Mouse (Mus musculus): Measurements from ENCODE around the gene Hist1h3g. TPM values are rescaled to one million over a fixed set of nuclear protein-coding genes. Genes with fewer than 3 reads are reported as not detected.

The Hist1h3g gene
- polyA plus RNA-seq, 1 experiment from 2014 or later = 5.7 TPM

DNA sequence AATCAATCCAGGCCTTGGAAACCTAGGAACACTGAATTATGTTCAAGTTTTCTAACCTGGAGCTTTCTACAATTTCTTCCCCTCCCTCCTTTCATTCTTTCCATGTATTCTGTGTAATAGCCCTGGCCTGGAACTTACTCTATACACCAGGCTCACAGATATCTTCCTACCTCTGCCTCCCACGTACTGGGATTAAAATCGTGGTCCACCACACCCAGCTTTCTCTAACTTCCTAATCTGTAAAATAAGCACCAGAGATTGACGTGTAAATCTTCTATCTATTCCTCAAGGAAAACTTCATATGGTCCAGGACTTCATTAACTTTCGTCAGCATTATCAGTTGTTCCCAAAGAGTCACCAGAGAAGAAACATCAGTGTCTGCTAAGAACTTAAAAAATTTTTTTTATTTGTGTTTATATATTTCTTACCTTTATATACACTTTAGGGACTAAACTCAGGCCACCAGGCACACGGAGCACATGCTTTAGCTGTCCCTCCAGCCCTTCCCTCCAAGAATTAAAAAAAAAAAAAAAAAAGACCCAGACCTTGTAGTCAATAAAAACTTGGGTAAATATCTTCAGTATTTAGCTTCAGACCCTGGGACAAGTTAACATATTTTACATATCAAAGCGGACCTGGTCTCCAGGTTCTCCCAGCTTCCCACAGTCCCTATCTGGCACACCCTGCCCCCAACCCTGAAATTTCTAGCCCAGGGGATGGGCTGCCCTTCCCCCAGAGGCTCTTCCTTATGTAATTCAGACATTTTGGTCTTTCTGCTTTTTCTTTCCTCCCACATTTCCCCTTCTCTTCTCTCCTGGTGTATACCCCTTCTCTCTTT is 47.2 kb downstream of the Hist1h3g start:
- H3K9me3 ChIP-seq (ENCODE audit: control insufficient read depth, low read length) = no peaks in the 10 kb centered on the region
- peak; percentile 67 for DNase-seq (ENCODE audit: low spot score)
- 3% methylated on average over 6 of the region's 6 CpGs for WGBS
- H3K4me2 ChIP-seq (ENCODE audit: low read depth, low read length, severe bottlenecking) = peak overlapping the region; percentile 78
- peaks cover 16% of the 10 kb centered on the region for H3K4me1 ChIP-seq (replicated peaks; ENCODE audit: control insufficient read depth, insufficient read depth, low read length)
- H3K4me3 ChIP-seq (ENCODE audit: low read depth, low read length) = peak overlapping the region; percentile 47
- no peak for ATAC-seq (replicated peaks; ENCODE audit: low FRiP score)
- H3K27me3 ChIP-seq (ENCODE audit: control insufficient read depth, insufficient read depth, low read length) = no peaks in the 10 kb centered on the region
- peak overlapping the region; percentile 66 for H3K9ac ChIP-seq (ENCODE audit: low read length)
- H3K36me3 ChIP-seq (ENCODE audit: control insufficient read depth, insufficient read depth, low read length) = no peaks in the 10 kb centered on the region
- H3K27ac ChIP-seq (ENCODE audit: low read depth, low read length) = peak overlapping the region; percentile 99

DNA sequence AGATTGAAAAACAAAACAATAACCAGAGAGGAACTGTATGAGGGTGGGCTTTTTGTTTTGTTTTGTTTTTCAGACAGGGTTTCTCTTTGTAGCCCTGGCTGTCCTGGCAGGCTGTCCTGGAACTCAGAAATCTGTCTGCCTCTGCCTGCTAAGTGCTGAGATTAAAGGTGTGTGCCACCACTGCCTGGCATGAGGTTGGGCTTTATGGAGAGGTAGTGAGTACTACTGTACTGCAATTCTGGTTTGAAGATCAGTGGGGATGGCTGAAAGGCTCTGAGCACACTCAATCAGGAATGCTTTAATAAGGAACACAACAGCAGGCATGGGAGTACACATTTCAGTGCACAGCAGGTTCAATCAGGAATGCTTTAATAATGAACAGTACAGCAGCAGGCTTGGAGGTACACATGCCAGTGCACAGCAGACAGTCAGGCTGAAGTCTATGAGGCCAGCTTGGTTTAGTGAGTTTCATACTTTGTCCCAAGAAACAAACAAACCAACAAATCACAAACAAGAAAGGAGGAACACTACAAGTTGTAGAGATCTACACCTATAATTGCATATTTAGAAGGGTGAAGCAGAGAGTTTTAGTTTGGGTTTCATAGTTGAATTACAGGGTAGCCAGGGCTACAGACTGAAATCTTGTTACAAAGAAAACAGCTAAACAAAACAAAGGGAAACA is 48.3 kb downstream of the Hist1h3g start:
- H3K36me3 ChIP-seq (ENCODE audit: control insufficient read depth, insufficient read depth, low read length) = no peaks in the 10 kb centered on the region
- H3K4me1 ChIP-seq (replicated peaks; ENCODE audit: control insufficient read depth, insufficient read depth, low read length) = peaks cover 16% of the 10 kb centered on the region
- H3K27me3 ChIP-seq (ENCODE audit: control insufficient read depth, insufficient read depth, low read length) = no peaks in the 10 kb centered on the region
- H3K27ac ChIP-seq (ENCODE audit: low read depth, low read length) = peak overlapping the region; percentile 99
- H3K4me2 ChIP-seq (ENCODE audit: low read depth, low read length, severe bottlenecking) = no peak overlapping the region
- peak overlapping the region; percentile 66 for H3K9ac ChIP-seq (ENCODE audit: low read length)
- ATAC-seq (replicated peaks; ENCODE audit: low FRiP score) = no peak
- no peak overlapping the region for H3K4me3 ChIP-seq (ENCODE audit: low read depth, low read length)
- H3K9me3 ChIP-seq (ENCODE audit: control insufficient read depth, low read length) = no peaks in the 10 kb centered on the region
- DNase-seq (ENCODE audit: low spot score) = peak; percentile 56

DNA sequence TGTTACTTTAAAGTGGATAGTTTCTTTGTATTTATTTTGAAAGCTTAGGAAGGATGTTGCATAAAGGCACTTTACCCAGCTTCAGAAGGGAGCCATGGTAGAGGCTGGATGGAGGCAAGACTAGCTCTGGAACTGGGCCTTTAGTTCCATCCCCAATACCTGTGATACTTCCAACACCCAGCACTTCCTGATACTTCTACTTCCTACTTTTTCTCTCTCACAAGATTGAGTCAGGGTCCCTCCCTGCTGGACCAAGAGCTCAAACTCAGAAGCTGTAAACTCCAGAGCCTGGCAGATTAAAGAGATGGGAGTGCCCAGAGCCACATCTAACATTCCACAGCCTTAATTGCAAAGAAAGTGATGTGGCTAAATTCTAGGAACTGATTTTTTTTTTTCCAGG is 49.1 kb downstream of the Hist1h3g start:
- H3K4me2 ChIP-seq (ENCODE audit: low read depth, low read length, severe bottlenecking) = peak overlapping the region; percentile 84
- peak overlapping the region; percentile 40; the same call in 1 of the 2 replicates for H3K4me3 ChIP-seq (ENCODE audit: low read depth, low read length)
- peak overlapping the region; percentile 99 for H3K27ac ChIP-seq (ENCODE audit: low read depth, low read length)
- no peaks in the 10 kb centered on the region for H3K27me3 ChIP-seq (ENCODE audit: control insufficient read depth, insufficient read depth, low read length)
- H3K9ac ChIP-seq (ENCODE audit: low read length) = peak overlapping the region; percentile 87
- no peaks in the 10 kb centered on the region for H3K36me3 ChIP-seq (ENCODE audit: control insufficient read depth, insufficient read depth, low read length)
- no peak for DNase-seq (ENCODE audit: low spot score)
- no peak for ATAC-seq (replicated peaks; ENCODE audit: low FRiP score)
- H3K9me3 ChIP-seq (ENCODE audit: control insufficient read depth, low read length) = no peaks in the 10 kb centered on the region
- H3K4me1 ChIP-seq (replicated peaks; ENCODE audit: control insufficient read depth, insufficient read depth, low read length) = peaks cover 16% of the 10 kb centered on the region

DNA sequence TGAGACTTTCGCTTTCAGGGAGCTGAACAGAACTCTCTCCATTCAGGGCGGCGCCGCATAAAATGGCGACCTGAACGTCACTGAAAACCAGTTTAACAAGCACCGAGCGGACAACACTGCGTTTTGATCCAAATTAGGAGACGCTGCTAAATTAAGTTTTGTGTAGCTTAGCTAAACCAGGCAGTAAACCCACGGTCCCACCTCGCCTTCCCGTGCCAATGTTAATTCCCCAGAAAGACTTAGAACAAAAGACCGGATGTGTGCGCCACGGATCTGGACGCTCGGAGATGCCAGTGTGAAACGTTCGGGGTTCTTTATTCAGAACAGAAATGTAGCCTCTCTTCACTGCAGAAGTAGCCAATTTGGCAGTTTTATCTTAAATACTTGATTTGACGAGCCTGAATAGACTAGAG is 49.8 kb downstream of the Hist1h3g start:
- Histone ChIP-seq H3K4me3 (ENCODE audit: low read depth, low read length) (peak overlapping the region; percentile 40), H3K36me3 (ENCODE audit: control insufficient read depth, insufficient read depth, low read length) (no peaks in the 10 kb centered on the region), H3K9ac (ENCODE audit: low read length) (peak overlapping the region; percentile 87), H3K9me3 (ENCODE audit: control insufficient read depth, low read length) (no peaks in the 10 kb centered on the region), H3K4me1 (replicated peaks; ENCODE audit: control insufficient read depth, insufficient read depth, low read length) (peaks cover 16% of the 10 kb centered on the region), H3K27me3 (ENCODE audit: control insufficient read depth, insufficient read depth, low read length) (no peaks in the 10 kb centered on the region), H3K27ac (ENCODE audit: low read depth, low read length) (peak overlapping the region; percentile 99), H3K4me2 (ENCODE audit: low read depth, low read length, severe bottlenecking) (peak overlapping the region; percentile 84)
- WGBS = under 1% methylated on average over 21 of the region's 21 CpGs
- DNase-seq (ENCODE audit: low spot score) (peak; percentile 85), ATAC-seq (replicated peaks; ENCODE audit: low FRiP score) (peak; percentile 15)

Small RNAs within 50 kb of the gene (microRNA-seq; reads per million reads assigned to microRNA genes)
- gene Gm44297 (ENCODE audit: insufficient number of aligned reads) = not detected
- gene Gm44359 (ENCODE audit: insufficient number of aligned reads) = not detected
- gene Gm44394 (ENCODE audit: insufficient number of aligned reads) = not detected
- 4.2 reads per million for gene n-TStga1 (ENCODE audit: insufficient number of aligned reads)

Other genes with a start within 250 kb of the Hist1h3g start
- 61.9 and 72.7 TPM in 2 replicates for gene Zfp322a, start 166.2 kb upstream of the Hist1h3g start, polyA plus RNA-seq (2014; fragmentation: Nextera tagmentation; extraction: Ambion mirVana)
- 13.0 and 13.5 TPM in 2 replicates for gene Abt1, start 111.6 kb upstream of the Hist1h3g start, polyA plus RNA-seq (2014; fragmentation: Nextera tagmentation; extraction: Ambion mirVana)
- 0.17 and 0.19 TPM in 2 replicates for gene Btn1a1, start 69.5 kb upstream of the Hist1h3g start, polyA plus RNA-seq (2014; fragmentation: Nextera tagmentation; extraction: Ambion mirVana)
- gene Btn2a2, start 46.6 kb upstream of the Hist1h3g start, polyA plus RNA-seq (2014; fragmentation: Nextera tagmentation; extraction: Ambion mirVana) = 0.48 and 0.59 TPM in 2 replicates
- gene Hist1h4h, start 4.4 kb upstream of the Hist1h3g start, polyA plus RNA-seq (2014; fragmentation: Nextera tagmentation; extraction: Ambion mirVana) = 2.0 and 4.9 TPM in 2 replicates
- 7.7 and 9.3 TPM in 2 replicates for gene Hist1h2af, start 1.5 kb upstream of the Hist1h3g start, polyA plus RNA-seq (2014; fragmentation: Nextera tagmentation; extraction: Ambion mirVana)
- gene Hist1h2bh, start 8.0 kb downstream of the Hist1h3g start, polyA plus RNA-seq (2014; fragmentation: Nextera tagmentation; extraction: Ambion mirVana) = 0.85 and 1.2 TPM in 2 replicates
- 0.92 and 1.4 TPM in 2 replicates for gene Hist1h3f, start 8.6 kb downstream of the Hist1h3g start, polyA plus RNA-seq (2014; fragmentation: Nextera tagmentation; extraction: Ambion mirVana)
- 1.2 and 1.3 TPM in 2 replicates for gene Hist1h4f, start 16.2 kb downstream of the Hist1h3g start, polyA plus RNA-seq (2014; fragmentation: Nextera tagmentation; extraction: Ambion mirVana)
- 0.87 and 0.92 TPM in 2 replicates for gene Hist1h1d, start 17.8 kb downstream of the Hist1h3g start, polyA plus RNA-seq (2014; fragmentation: Nextera tagmentation; extraction: Ambion mirVana)
- 6.7 and 10.4 TPM in 2 replicates for gene Hist1h3e, start 26.9 kb downstream of the Hist1h3g start, polyA plus RNA-seq (2014; fragmentation: Nextera tagmentation; extraction: Ambion mirVana)
- gene Hist1h2ae, start 35.8 kb downstream of the Hist1h3g start, polyA plus RNA-seq (2014; fragmentation: Nextera tagmentation; extraction: Ambion mirVana) = 96.4 and 102 TPM in 2 replicates
- gene Hist1h2bg, start 36.0 kb downstream of the Hist1h3g start, polyA plus RNA-seq (2014; fragmentation: Nextera tagmentation; extraction: Ambion mirVana) = 7.4 and 10.0 TPM in 2 replicates
- 4.5 and 5.9 TPM in 2 replicates for gene Hist1h2bf, start 38.8 kb downstream of the Hist1h3g start, polyA plus RNA-seq (2014; fragmentation: Nextera tagmentation; extraction: Ambion mirVana)
- gene Hist1h2ad, start 39.0 kb downstream of the Hist1h3g start, polyA plus RNA-seq (2014; fragmentation: Nextera tagmentation; extraction: Ambion mirVana) = 2.5 and 3.0 TPM in 2 replicates
- 11.9 and 13.9 TPM in 2 replicates for gene Hist1h3d, start 40.3 kb downstream of the Hist1h3g start, polyA plus RNA-seq (2014; fragmentation: Nextera tagmentation; extraction: Ambion mirVana)
- 132 and 133 TPM in 2 replicates for gene Hist1h4d, start 46.2 kb downstream of the Hist1h3g start, polyA plus RNA-seq (2014; fragmentation: Nextera tagmentation; extraction: Ambion mirVana)
- gene Hist1h2be, start 85.7 kb downstream of the Hist1h3g start, polyA plus RNA-seq (2014; fragmentation: Nextera tagmentation; extraction: Ambion mirVana) = 4.0 and 4.6 TPM in 2 replicates
- gene Hist1h1e, start 87.1 kb downstream of the Hist1h3g start, polyA plus RNA-seq (2014; fragmentation: Nextera tagmentation; extraction: Ambion mirVana) = 27.3 and 27.7 TPM in 2 replicates
- gene Hist1h2ac, start 148.5 kb downstream of the Hist1h3g start, polyA plus RNA-seq (2014; fragmentation: Nextera tagmentation; extraction: Ambion mirVana) = 1.1 and 1.2 TPM in 2 replicates
- gene Hist1h2bc, start 148.8 kb downstream of the Hist1h3g start, polyA plus RNA-seq (2014; fragmentation: Nextera tagmentation; extraction: Ambion mirVana) = 23.4 and 25.3 TPM in 2 replicates
- 0.51 TPM in 1 of 2 replicates, not detected in the other for gene Hist1h1t, start 160.4 kb downstream of the Hist1h3g start, polyA plus RNA-seq (2014; fragmentation: Nextera tagmentation; extraction: Ambion mirVana)
- gene Hist1h4c, start 163.0 kb downstream of the Hist1h3g start, polyA plus RNA-seq (2014; fragmentation: Nextera tagmentation; extraction: Ambion mirVana) = 6.0 and 6.8 TPM in 2 replicates
- gene Hfe, start 175.4 kb downstream of the Hist1h3g start, polyA plus RNA-seq (2014; fragmentation: Nextera tagmentation; extraction: Ambion mirVana) = 2.2 TPM in 2 replicates
- 14.5 and 15.2 TPM in 2 replicates for gene Hist1h1c, start 203.4 kb downstream of the Hist1h3g start, polyA plus RNA-seq (2014; fragmentation: Nextera tagmentation; extraction: Ambion mirVana)
- gene Hist1h3c, start 210.2 kb downstream of the Hist1h3g start, polyA plus RNA-seq (2014; fragmentation: Nextera tagmentation; extraction: Ambion mirVana) = 8.7 and 10.6 TPM in 2 replicates
- 2.6 and 3.4 TPM in 2 replicates for gene Hist1h2bb, start 211.3 kb downstream of the Hist1h3g start, polyA plus RNA-seq (2014; fragmentation: Nextera tagmentation; extraction: Ambion mirVana)
- 59.7 and 63.1 TPM in 2 replicates for gene Hist1h2ab, start 215.7 kb downstream of the Hist1h3g start, polyA plus RNA-seq (2014; fragmentation: Nextera tagmentation; extraction: Ambion mirVana)
- 11.7 and 15.4 TPM in 2 replicates for gene Hist1h3b, start 216.8 kb downstream of the Hist1h3g start, polyA plus RNA-seq (2014; fragmentation: Nextera tagmentation; extraction: Ambion mirVana)
- 4.7 and 5.9 TPM in 2 replicates for gene Hist1h4b, start 221.6 kb downstream of the Hist1h3g start, polyA plus RNA-seq (2014; fragmentation: Nextera tagmentation; extraction: Ambion mirVana)
- 0.95 TPM in 1 of 2 replicates, not detected in the other for gene Hist1h4a, start 225.8 kb downstream of the Hist1h3g start, polyA plus RNA-seq (2014; fragmentation: Nextera tagmentation; extraction: Ambion mirVana)
- gene Hist1h3a, start 227.0 kb downstream of the Hist1h3g start, polyA plus RNA-seq (2014; fragmentation: Nextera tagmentation; extraction: Ambion mirVana) = 2.9 and 5.4 TPM in 2 replicates
- gene Hist1h1a, start 228.2 kb downstream of the Hist1h3g start, polyA plus RNA-seq (2014; fragmentation: Nextera tagmentation; extraction: Ambion mirVana) = 2.7 and 4.0 TPM in 2 replicates
- gene Trim38, start 234.5 kb downstream of the Hist1h3g start, polyA plus RNA-seq (2014; fragmentation: Nextera tagmentation; extraction: Ambion mirVana) = 0.13 TPM in 1 of 2 replicates, not detected in the other

Measured in forebrain, embryonic 11.5 days (tissue).